Mouse (Mus musculus) hindbrain, embryonic 10.5 days (tissue): Measurements from ENCODE around the gene Prpsap2. TPM values are rescaled to one million over a fixed set of nuclear protein-coding genes. Genes with fewer than 3 reads are reported as not detected.

Experiments
- DNase-seq: peaks from one replicate; pipeline ENCODE4 v3.0.0-alpha.2; 2017; ENCODE audit warnings: low spot score
- H3K27ac ChIP-seq: fragments of 300-500 bp; sonication (generic); 2 replicates; pipeline ENCODE4 v1.5.1; 2016; ENCODE audit warnings: mild to moderate bottlenecking, moderate library complexity
- H3K27me3 ChIP-seq: fragments of 300-500 bp; sonication (generic); 2 replicates; pipeline ENCODE4 v1.6.1; 2016; ENCODE audit warnings: mild to moderate bottlenecking; ENCODE audit not compliant: poor library complexity, insufficient read depth, severe bottlenecking
- H3K36me3 ChIP-seq: fragments of 300-500 bp; sonication (generic); 2 replicates; pipeline ENCODE4 v1.6.1; 2016; ENCODE audit warnings: mild to moderate bottlenecking, moderate library complexity
- H3K4me1 ChIP-seq: fragments of 300-500 bp; sonication (generic); replicated peaks from 2 replicates; pipeline ENCODE4 v1.6.1; 2016; ENCODE audit warnings: mild to moderate bottlenecking
- H3K4me3 ChIP-seq: fragments of 300-500 bp; sonication (generic); 2 replicates; pipeline ENCODE4 v1.5.1; 2016; ENCODE audit warnings: mild to moderate bottlenecking, moderate library complexity
- H3K9me3 ChIP-seq: fragments of 300-500 bp; sonication (generic); 2 replicates; pipeline ENCODE4 v1.6.1; 2016; ENCODE audit warnings: mild to moderate bottlenecking, moderate library complexity
- WGBS: fragments of 180-500 bp; shearing (Covaris S2); methylation state at CpG from one replicate; pipeline ENCODE4 v1.1.7; 2016; 5-methylcytosine and 5-hydroxymethylcytosine counted together
- polyA plus RNA-seq: library from polyadenylated mRNA; unstranded; fragments of >200 nt; fragmentation: Nextera tagmentation; extraction: Ambion mirVana; gene quantifications from 2 replicates; pipeline ENCODE4 v1.2.1, GENCODE M21; 2016

Gene Prpsap2
- polyA plus RNA-seq, 1 experiment from 2014 or later = 47.6 TPM

DNA sequence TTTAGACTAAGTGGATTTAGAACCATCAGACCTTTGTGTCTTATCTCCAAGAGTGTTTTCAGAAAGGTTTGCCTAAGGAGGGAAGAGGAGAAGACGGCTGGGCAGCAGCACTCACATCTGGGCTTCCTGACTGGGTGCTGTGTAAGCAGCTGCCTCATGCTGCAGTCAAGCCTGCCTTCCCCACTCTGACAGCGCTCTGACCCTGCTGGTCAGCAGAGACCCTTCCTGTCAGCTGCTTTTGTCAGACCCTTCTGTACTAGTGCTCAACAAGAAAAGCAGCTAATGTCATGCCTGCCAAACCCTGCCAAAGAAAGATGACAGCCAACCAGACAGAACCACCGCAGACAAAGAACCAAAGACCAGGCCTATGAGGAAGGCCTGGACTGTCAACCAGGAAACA lies 18.1 kb downstream of the Prpsap2 start:
- no peaks in the 10 kb centered on the region for H3K9me3 ChIP-seq
- WGBS = 61% methylated on average over 3 of the region's 3 CpGs
- H3K27ac ChIP-seq = no peak overlapping the region
- H3K27me3 ChIP-seq = no peaks in the 10 kb centered on the region
- peaks cover 5% of the 10 kb centered on the region; the same call in 1 of the 2 replicates for H3K4me1 ChIP-seq
- peak; percentile 43 for DNase-seq
- no peak overlapping the region for H3K4me3 ChIP-seq
- peaks cover 94% of the 10 kb centered on the region for H3K36me3 ChIP-seq

DNA sequence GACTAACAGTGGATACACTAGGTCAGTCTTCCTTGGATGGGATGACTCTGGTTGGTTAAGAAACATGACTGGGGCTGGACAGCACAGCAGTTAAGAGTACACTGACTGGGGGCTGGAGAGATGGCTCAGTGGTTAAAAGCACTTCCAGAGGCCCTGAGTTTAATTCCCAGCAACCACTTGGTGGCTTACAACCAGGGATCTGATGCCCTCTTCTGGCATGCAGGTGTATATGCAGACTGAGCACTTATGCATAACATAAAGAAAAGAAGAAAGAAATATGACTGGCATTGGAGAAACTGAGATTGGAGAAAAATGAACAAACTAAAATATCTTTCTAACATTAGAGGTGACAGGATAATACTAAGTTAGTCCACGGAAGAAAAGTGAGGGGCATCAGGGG lies 21.4 kb downstream of the Prpsap2 start:
- DNase-seq = no peak
- Histone ChIP-seq H3K27me3 (no peaks in the 10 kb centered on the region), H3K27ac (no peak overlapping the region), H3K9me3 (no peaks in the 10 kb centered on the region), H3K4me1 (peaks cover 5% of the 10 kb centered on the region; the same call in 1 of the 2 replicates), H3K36me3 (peaks cover 95% of the 10 kb centered on the region), H3K4me3 (no peak overlapping the region)
- 95% methylated on average over 1 of the region's 1 CpGs for WGBS

DNA sequence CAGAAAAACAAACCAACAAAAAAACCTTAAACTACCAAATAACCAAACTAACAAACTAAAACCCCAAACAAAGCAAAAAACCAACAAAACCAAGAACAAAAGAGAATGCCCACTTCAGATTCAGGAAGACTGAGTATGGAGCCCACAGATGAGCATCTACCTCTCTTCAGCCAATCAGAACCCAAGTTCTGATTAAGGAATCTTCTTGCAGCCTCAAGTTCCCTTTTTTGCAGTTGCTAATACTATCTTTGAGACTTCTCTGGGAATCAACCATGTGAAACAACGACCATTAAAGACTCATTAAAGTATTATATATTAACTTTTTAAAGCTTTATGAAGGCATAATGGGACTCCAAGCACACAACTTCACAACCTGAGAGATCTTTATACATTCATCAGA lies 24.6 kb downstream of the Prpsap2 start:
- DNase-seq = no peak
- H3K36me3 ChIP-seq = peaks cover 99% of the 10 kb centered on the region

DNA sequence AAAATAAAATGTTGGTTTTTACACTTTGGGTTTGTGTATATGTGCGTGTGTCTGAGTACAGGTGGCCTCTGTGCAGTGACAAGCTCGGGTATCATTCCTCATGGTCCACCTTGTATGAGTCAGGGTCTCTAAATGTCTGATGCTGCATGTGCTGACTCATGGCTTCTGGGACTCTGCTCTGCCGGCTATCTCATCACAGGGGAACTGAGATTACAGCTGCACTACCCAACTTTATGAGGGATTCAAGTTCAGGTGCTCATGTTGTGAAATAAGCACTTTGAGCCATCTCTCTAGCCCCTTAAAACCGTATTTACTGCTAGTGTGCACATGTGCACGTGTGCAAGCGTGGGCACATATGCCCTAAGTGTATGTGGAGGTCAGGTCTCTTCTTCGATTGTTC lies 29.2 kb downstream of the Prpsap2 start:
- no peak overlapping the region for H3K27ac ChIP-seq
- no peak overlapping the region for H3K4me3 ChIP-seq
- peaks cover 97% of the 10 kb centered on the region for H3K36me3 ChIP-seq
- WGBS = 90% methylated on average over 7 of the region's 7 CpGs
- H3K9me3 ChIP-seq = no peaks in the 10 kb centered on the region
- no peaks in the 10 kb centered on the region for H3K4me1 ChIP-seq
- no peaks in the 10 kb centered on the region for H3K27me3 ChIP-seq
- no peak for DNase-seq

More for the DNA sequence above, 24.6 kb downstream of the Prpsap2 start:
- 87% methylated on average over 1 of the region's 1 CpGs for WGBS
- H3K27me3 ChIP-seq = no peaks in the 10 kb centered on the region
- no peaks in the 10 kb centered on the region for H3K4me1 ChIP-seq
- H3K9me3 ChIP-seq = no peaks in the 10 kb centered on the region
- no peak overlapping the region for H3K27ac ChIP-seq
- H3K4me3 ChIP-seq = no peak overlapping the region

DNA sequence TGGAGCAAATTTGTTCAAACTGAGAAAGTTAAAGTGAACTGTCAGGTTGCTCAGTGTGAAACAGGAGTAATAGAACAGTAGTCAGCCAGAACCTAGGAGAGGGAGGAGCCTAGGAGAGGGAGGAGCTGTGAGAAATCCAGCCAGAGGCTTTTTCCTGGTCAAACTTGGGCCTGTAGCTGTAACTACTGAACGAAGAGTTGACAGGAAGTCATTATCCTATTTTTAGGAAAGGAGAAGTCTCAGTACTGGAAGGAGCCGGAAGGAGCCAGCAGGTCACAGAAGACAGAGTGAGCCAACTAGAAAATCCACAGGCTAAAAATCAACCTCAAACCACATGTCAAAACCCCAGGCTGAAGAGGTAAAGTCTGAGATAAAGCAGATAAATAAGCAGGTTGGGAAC lies 33.9 kb downstream of the Prpsap2 start:
- Histone ChIP-seq H3K4me3 (no peak overlapping the region), H3K36me3 (peaks cover 68% of the 10 kb centered on the region), H3K27ac (no peak overlapping the region), H3K4me1 (no peaks in the 10 kb centered on the region), H3K9me3 (no peaks in the 10 kb centered on the region), H3K27me3 (no peaks in the 10 kb centered on the region)
- 88% methylated on average over 2 of the region's 2 CpGs for WGBS
- no peak for DNase-seq

DNA sequence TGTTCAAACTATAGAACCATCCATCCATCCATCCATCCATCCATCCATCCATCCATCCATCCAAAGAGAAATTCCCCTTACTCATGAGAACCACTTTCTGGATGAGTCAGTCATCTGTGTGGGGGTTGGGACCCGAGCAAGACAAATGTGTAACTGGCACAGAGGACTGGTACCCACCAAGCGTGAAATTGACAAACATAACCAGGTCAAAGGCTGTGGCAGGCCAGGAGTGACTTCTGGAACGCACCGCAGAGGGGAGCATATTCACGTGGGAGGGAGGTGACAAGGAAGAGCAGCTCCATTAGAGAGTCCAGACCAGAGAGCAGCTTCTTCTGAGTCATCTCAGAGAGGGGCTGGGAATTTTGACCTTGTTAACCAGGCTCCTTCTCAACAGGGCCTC lies 39.8 kb downstream of the Prpsap2 start:
- WGBS = 52% methylated on average over 5 of the region's 5 CpGs

DNA sequence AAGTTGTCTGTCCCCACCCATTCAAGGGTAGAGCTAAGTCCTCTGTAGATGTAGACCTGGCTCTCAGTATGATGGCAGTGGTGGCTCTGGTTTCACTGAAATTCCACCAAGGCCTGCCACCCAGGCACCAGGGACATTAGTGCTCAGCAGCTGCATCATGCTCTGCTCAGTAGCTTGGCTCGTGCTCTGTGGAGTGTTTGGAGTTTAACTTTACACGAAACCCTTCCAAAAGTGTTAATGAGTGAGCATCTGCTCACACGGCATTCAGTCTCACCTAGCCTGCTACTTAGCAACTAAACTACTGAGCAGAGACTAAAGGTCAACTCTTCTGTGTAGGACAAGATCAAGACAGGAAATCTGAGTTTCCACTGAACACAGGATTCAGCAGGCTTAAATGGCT lies 41.3 kb downstream of the Prpsap2 start, which contains the start of gene Slc5a10:
Gene Slc5a10 (minus strand): TSS at position 191 of the 400 bp plus-strand sequence.
- H3K4me3 ChIP-seq = no peak within 1 kb of the TSS
- 0 out of 2 replicates have a peak, but pooled peaks cover 9% of the 10 kb centered on the region for H3K4me1 ChIP-seq
- no peaks in the 10 kb centered on the region for H3K27me3 ChIP-seq
- no peaks in the 10 kb centered on the region for H3K9me3 ChIP-seq
- DNase-seq = no peak
- H3K27ac ChIP-seq = no peak within 1 kb of the TSS
- WGBS = 87% methylated on average over 3 of the region's 3 CpGs
- no peaks in the 10 kb centered on the region for H3K36me3 ChIP-seq

More for the DNA sequence above, 39.8 kb downstream of the Prpsap2 start:
- Histone ChIP-seq H3K9me3 (no peaks in the 10 kb centered on the region), H3K36me3 (peaks cover 10% of the 10 kb centered on the region), H3K4me3 (no peak overlapping the region), H3K27ac (no peak overlapping the region), H3K27me3 (no peaks in the 10 kb centered on the region), H3K4me1 (0 out of 2 replicates have a peak, but pooled peaks cover 9% of the 10 kb centered on the region)
- no peak for DNase-seq

DNA sequence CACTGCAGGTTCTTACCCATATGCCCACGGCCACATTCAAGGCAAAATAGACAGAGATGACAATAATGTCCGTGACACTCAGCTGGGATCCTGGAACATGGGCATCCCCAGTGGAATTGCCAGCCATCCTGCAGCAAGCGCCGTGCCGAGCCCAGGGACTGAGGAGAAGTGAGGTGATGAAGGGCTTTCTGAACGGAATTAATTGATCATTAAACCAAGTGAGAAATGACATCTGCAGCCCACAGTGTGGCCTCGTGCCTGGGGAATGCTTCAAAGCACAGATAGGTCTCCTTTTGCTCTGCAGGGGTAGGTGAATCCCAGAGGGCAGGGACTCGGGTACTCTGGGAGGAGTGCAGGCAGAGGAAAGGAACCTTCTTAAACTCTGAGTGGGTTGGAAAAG lies 42.1 kb downstream of the Prpsap2 start:
- Histone ChIP-seq H3K27ac (no peak overlapping the region), H3K36me3 (no peaks in the 10 kb centered on the region), H3K27me3 (no peaks in the 10 kb centered on the region), H3K4me3 (no peak overlapping the region), H3K9me3 (no peaks in the 10 kb centered on the region), H3K4me1 (0 out of 2 replicates have a peak, but pooled peaks cover 9% of the 10 kb centered on the region)
- DNase-seq = no peak
- 76% methylated on average over 8 of the region's 8 CpGs for WGBS

DNA sequence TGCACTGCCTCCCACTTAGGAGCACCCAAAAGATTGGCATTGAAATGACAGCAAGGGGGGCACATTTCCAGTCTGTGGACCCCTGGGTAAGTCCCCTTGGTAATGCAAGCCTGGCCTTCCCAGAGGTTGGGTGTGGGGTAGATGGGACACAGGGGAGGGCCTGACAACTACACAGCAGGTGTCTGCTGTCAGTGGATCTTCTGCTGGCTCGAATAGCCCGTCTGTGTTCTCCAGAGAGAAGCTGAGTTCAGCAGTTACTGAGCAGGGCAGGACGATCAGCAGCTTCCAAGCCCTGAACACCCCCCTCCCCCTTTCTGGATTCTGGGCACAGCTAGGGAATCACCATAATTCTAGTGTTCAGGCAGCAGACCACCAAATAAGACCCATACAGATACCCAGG lies 42.5 kb downstream of the Prpsap2 start:
- Histone ChIP-seq H3K36me3 (no peaks in the 10 kb centered on the region), H3K27ac (no peak overlapping the region), H3K4me1 (peaks cover 11% of the 10 kb centered on the region), H3K27me3 (no peaks in the 10 kb centered on the region), H3K4me3 (no peak overlapping the region), H3K9me3 (no peaks in the 10 kb centered on the region)
- 57% methylated on average over 3 of the region's 3 CpGs for WGBS
- no peak for DNase-seq

DNA sequence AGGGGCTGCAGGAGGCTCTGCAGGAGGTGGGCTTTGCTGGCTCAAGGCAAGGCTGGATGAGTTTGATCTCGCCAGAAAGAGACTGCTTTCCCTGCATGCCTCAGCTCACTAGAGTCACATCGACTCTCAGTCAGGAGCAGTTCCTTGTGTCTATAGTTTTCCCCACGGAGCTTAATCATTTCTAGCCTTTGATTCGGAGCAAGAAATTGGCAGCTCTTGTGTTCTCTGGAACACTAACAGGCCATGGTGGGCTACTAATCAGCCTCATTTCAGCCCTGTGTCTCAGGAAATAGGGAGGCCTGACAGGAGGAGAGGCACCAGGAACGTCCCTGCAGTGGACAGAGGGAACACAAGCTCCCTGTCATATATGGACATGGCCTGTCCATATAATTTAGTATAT lies 43.9 kb downstream of the Prpsap2 start:
- Histone ChIP-seq H3K27ac (no peak overlapping the region), H3K27me3 (no peaks in the 10 kb centered on the region), H3K4me3 (no peak overlapping the region), H3K9me3 (no peaks in the 10 kb centered on the region), H3K4me1 (peaks cover 22% of the 10 kb centered on the region), H3K36me3 (no peaks in the 10 kb centered on the region)
- WGBS = 73% methylated on average over 5 of the region's 5 CpGs
- DNase-seq = no peak

DNA sequence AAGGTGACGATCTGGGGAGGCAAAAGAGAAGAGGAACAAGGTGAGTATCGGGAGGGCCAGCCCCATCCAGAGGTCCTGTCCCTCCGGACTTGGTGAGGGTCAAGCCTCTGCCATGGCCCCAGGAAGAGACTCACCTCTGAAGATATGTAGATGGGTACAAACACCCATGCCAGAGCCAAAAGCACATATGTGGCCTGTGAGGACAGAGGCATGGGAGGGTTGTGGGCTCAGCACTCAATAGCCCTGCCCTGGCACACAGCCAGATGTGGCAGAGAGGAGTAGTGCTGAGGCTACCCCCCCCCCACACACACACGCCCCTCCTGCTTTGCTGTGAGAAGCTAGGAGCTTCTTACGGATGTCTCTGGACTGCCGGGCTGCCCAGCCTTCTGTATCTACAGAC lies 46.8 kb downstream of the Prpsap2 start:
- no peak overlapping the region for H3K27ac ChIP-seq
- WGBS = 74% methylated on average over 6 of the region's 6 CpGs
- H3K4me1 ChIP-seq = peaks cover 18% of the 10 kb centered on the region
- no peaks in the 10 kb centered on the region for H3K36me3 ChIP-seq
- H3K9me3 ChIP-seq = no peaks in the 10 kb centered on the region
- H3K27me3 ChIP-seq = no peaks in the 10 kb centered on the region
- H3K4me3 ChIP-seq = no peak overlapping the region
- DNase-seq = no peak

DNA sequence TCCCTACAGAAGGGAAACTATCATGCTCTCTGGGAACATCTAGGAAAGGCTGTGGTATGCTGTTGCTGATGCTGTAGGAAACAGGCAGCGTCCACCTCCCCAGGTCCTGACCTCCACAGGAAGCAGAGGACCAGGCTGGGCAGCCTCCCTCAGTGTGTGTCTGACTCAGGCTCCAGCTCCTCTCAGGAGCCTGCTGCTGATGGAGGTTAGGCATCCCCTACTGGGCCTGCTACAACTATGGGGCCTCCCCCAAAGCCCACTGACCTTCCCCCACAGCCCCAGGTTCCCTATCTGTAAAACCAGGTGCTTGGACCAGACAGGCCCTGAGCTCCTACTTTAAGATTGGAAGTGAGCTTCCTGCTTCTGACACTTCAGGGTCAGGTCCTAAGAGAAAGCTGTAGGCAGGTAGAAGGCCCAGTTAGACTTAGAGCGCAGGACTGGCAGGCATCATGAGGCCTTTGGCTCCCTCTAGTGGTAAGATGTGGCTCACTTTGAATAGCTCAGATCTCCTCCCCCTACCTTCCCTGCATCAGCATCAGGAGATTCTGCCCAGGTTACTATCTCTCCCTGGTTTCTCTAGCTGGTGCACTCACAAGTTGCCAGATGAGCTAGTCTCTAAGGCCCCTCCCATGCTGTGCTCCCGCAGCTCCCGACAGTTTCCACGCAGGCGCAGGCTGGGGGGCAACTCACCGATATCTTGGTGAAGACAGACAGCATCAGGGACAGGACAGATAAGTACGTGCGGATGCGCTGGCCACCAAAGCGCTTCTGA lies 47.4 kb downstream of the Prpsap2 start:
- peak; percentile 71 for DNase-seq
- no peak overlapping the region for H3K4me3 ChIP-seq
- no peak overlapping the region for H3K27ac ChIP-seq
- no peaks in the 10 kb centered on the region for H3K9me3 ChIP-seq
- H3K36me3 ChIP-seq = no peaks in the 10 kb centered on the region
- peaks cover 17% of the 10 kb centered on the region for H3K4me1 ChIP-seq
- H3K27me3 ChIP-seq = no peaks in the 10 kb centered on the region
- WGBS = 45% methylated on average over 11 of the region's 11 CpGs

DNA sequence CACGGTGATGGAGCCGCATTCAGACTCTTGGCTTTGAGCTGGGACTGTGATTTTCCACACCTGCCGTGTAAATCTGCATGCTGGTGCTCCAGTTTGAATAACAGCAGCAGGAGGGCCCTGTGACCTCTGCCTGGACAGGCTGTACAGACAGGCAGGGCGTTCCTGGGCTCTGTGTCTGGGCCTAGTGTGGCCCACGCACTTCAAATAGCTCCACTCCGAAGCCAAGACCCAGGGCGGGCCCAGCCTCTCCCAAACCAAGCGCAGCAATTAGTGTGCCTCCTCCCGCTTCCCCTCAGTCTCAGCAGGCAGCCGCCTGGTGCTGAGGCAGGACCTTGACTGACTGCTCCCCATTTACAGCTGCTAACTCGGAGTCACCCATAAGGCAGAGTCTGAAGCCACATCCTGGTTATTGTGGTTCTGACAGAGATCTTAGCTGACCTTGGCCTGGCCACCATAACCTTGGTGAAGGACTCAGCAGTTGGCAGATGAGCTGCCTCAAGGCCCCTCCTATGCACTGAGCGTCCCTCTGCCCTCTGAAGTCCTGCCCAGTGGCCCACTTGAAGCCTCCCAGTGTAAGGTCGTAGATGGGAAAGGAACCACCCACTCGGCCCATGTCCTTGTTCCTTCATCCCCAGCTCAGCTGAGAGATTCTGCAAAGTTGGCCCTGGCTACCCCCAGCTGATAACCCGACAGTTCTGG lies 48.6 kb downstream of the Prpsap2 start:
- Histone ChIP-seq H3K4me1 (peaks cover 17% of the 10 kb centered on the region), H3K9me3 (no peaks in the 10 kb centered on the region), H3K27ac (no peak overlapping the region), H3K27me3 (no peaks in the 10 kb centered on the region), H3K36me3 (no peaks in the 10 kb centered on the region), H3K4me3 (no peak overlapping the region)
- 54% methylated on average over 15 of the region's 15 CpGs for WGBS
- no peak for DNase-seq
